Mouse (Mus musculus) thymus, postnatal 25 days (tissue): Measurements from ENCODE around the gene Mrps18a.

Experiments used
- DNase-seq: peaks from one replicate; pipeline ENCODE4 v3.0.0; 2022

Mrps18a gene

GRCm38 (mm10) chr17:46102608-46103159, 8.1 kb upstream of the Mrps18a start:
- no peak for DNase-seq

GRCm38 (mm10) chr17:46104487-46104886, 6.3 kb upstream of the Mrps18a start:
- DNase-seq: no peak

GRCm38 (mm10) chr17:46108286-46108685, 2.5 kb upstream of the Mrps18a start:
- no peak for DNase-seq

- no peak for DNase-seq
Measured at GRCm38 (mm10) chr17:46115489-46115888, 4.7 kb downstream of the Mrps18a start.

- no peak for DNase-seq
Measured at GRCm38 (mm10) chr17:46116138-46116537, 5.4 kb downstream of the Mrps18a start.

- no peak for DNase-seq
Measured at GRCm38 (mm10) chr17:46116881-46117280, 6.1 kb downstream of the Mrps18a start.

- no peak for DNase-seq
Measured at GRCm38 (mm10) chr17:46117623-46118422, 7.0 kb downstream of the Mrps18a start.

GRCm38 (mm10) chr17:46118423-46118850, 7.7 kb downstream of the Mrps18a start:
- no peak for DNase-seq

GRCm38 (mm10) chr17:46119641-46120040, 8.9 kb downstream of the Mrps18a start:
- no peak for DNase-seq

- DNase-seq: no peak
Measured at GRCm38 (mm10) chr17:46122791-46123190, 12.0 kb downstream of the Mrps18a start.

GRCm38 (mm10) chr17:46123285-46123684, 12.5 kb downstream of the Mrps18a start:
- DNase-seq: no peak

GRCm38 (mm10) chr17:46123953-46124700, 13.3 kb downstream of the Mrps18a start:
- no peak for DNase-seq

- no peak for DNase-seq
Measured at GRCm38 (mm10) chr17:46126608-46127007, 15.8 kb downstream of the Mrps18a start.

- DNase-seq: no peak
Measured at GRCm38 (mm10) chr17:46127814-46128493, 17.2 kb downstream of the Mrps18a start.

GRCm38 (mm10) chr17:46129741-46130498, 19.1 kb downstream of the Mrps18a start:
- no peak for DNase-seq

- DNase-seq: peak; percentile 78
Measured at GRCm38 (mm10) chr17:46132058-46132718, 21.4 kb downstream of the Mrps18a start.

GRCm38 (mm10) chr17:46132862-46133261, 22.1 kb downstream of the Mrps18a start:
- no peak for DNase-seq

GRCm38 (mm10) chr17:46138563-46139236, 27.9 kb downstream of the Mrps18a start:
- DNase-seq: no peak

- no peak for DNase-seq
Measured at GRCm38 (mm10) chr17:46139872-46140271, 29.1 kb downstream of the Mrps18a start.

- DNase-seq: peak; percentile 72
Measured at GRCm38 (mm10) chr17:46143578-46144423, 33.0 kb downstream of the Mrps18a start, which contains the start of gene Rsph9. TSS of gene Rsph9 (minus strand) at chr17:46144216.
